Mouse (Mus musculus): ENCODE results near the gene Rpl13a.

DNA sequence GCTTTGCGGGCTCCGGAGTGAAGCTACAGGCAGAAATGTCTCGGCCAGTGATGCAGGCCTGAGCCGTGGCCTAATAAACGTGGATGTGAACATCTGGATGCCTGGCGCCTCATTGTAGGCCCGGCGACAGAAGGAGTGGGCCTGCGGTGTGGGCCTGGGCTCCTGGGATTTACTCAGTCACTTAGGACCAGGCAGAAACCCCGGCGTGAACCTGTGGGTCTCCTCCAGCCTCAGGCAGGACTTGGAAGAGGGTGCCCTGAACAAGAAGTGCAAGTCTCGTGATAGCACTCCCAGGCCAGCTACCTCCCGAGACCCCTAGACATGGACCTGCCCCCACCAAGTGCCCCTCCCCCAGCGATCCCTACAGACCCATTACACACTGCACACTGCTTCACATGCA is 51.2 kb downstream of the Rpl13a start:
- TF ChIP-seq CTCF (IDR thresholded peaks at IDR 0.05; ENCODE audit: extremely low read depth, insufficient read length, insufficient replicate concordance, low read depth, low read length) (no peak), POLR2A (IDR thresholded peaks at IDR 0.05; ENCODE audit: low read depth, low read length) (no peak)
